Mouse (Mus musculus): ENCODE data around the gene Chil3.
"Not testable (repeated sequence)": the region's sequence is repeated elsewhere in the genome, so short reads cannot be mapped to it uniquely, and the experiment has no call there.

The Chil3 gene

GRCm38 (mm10) chr3:106167464-106167863 lies at the start of gene Chil3:
Gene Chil3 (minus strand): TSS chr3:106167564.
- DNase-seq = no peak

- DNase-seq = not testable (repeated sequence)
Observed at GRCm38 (mm10) chr3:106198030-106198429, 30.7 kb upstream of the Chil3 start.

- not testable (repeated sequence) for DNase-seq
Observed at GRCm38 (mm10) chr3:106197246-106197645, 29.9 kb upstream of the Chil3 start.

- no peak for DNase-seq
Observed at GRCm38 (mm10) chr3:106196276-106196675, 28.9 kb upstream of the Chil3 start.

GRCm38 (mm10) chr3:106195486-106195885 lies 28.1 kb upstream of the Chil3 start:
- DNase-seq = no peak

- no peak for DNase-seq
Observed at GRCm38 (mm10) chr3:106187991-106188390, 20.6 kb upstream of the Chil3 start.

- no peak for DNase-seq
Observed at GRCm38 (mm10) chr3:106177509-106178189, 10.3 kb upstream of the Chil3 start.

GRCm38 (mm10) chr3:106174971-106175370 lies 7.6 kb upstream of the Chil3 start:
- DNase-seq = not testable (repeated sequence)

GRCm38 (mm10) chr3:106172506-106172905 lies 5.1 kb upstream of the Chil3 start:
- not testable (repeated sequence) for DNase-seq

- no peak for DNase-seq
Observed at GRCm38 (mm10) chr3:106171135-106171731, 3.9 kb upstream of the Chil3 start.

GRCm38 (mm10) chr3:106170522-106171053 lies 3.2 kb upstream of the Chil3 start:
- DNase-seq = no peak

- DNase-seq = no peak
Observed at GRCm38 (mm10) chr3:106154413-106154812, 13.0 kb downstream of the Chil3 start.

- DNase-seq = no peak
Observed at GRCm38 (mm10) chr3:106144081-106144480, 23.3 kb downstream of the Chil3 start.

GRCm38 (mm10) chr3:106131690-106132089 lies 35.7 kb downstream of the Chil3 start:
- DNase-seq = peak; percentile 52

GRCm38 (mm10) chr3:106128807-106129493 lies 38.4 kb downstream of the Chil3 start:
- DNase-seq = no peak

GRCm38 (mm10) chr3:106126999-106127398 lies 40.4 kb downstream of the Chil3 start:
- no peak for DNase-seq

- DNase-seq = no peak
Observed at GRCm38 (mm10) chr3:106112929-106113328, 54.4 kb downstream of the Chil3 start, which contains the start of gene Chia1. Gene Chia1 (plus strand): TSS chr3:106113229.
